Mouse (Mus musculus): ENCODE measurements around the gene Cdkl5. TPM values are rescaled to one million over a fixed set of nuclear protein-coding genes. Genes with fewer than 3 reads are reported as not detected.

Cdkl5 gene
- polyA plus RNA-seq, 1 experiment from 2014 or later = 3.9 TPM

GRCm38 (mm10) chrX:160905913-160906312 is 88.6 kb downstream of the Cdkl5 start:
- Histone ChIP-seq H3K27me3 (peaks cover 42% of the 10 kb centered on the region; the same call in 1 of the 2 replicates), H3K4me1 (replicated peaks) (no peaks in the 10 kb centered on the region), H3K4me2 (replicated peaks) (no peak overlapping the region), H3K4me3 (replicated peaks) (no peak overlapping the region), H3K9ac (replicated peaks) (no peak overlapping the region), H3K9me3 (no peaks in the 10 kb centered on the region), H3K27ac (no peak overlapping the region), H3K36me3 (no peaks in the 10 kb centered on the region)
- no peak for ATAC-seq
- 84% methylated on average over 4 of the region's 4 CpGs for WGBS

- Histone ChIP-seq H3K4me3 (replicated peaks) (no peak overlapping the region), H3K4me1 (replicated peaks) (no peaks in the 10 kb centered on the region), H3K27me3 (peaks cover 36% of the 10 kb centered on the region; the same call in 1 of the 2 replicates), H3K36me3 (no peaks in the 10 kb centered on the region), H3K9me3 (no peaks in the 10 kb centered on the region), H3K27ac (no peak overlapping the region), H3K4me2 (replicated peaks) (no peak overlapping the region), H3K9ac (replicated peaks) (no peak overlapping the region)
- ATAC-seq = no peak
- WGBS = 62% methylated on average over 2 of the region's 2 CpGs
Measured at GRCm38 (mm10) chrX:160905041-160905678, 89.3 kb downstream of the Cdkl5 start.

GRCm38 (mm10) chrX:160901118-160901517 is 93.4 kb downstream of the Cdkl5 start:
- Histone ChIP-seq H3K9me3 (no peaks in the 10 kb centered on the region), H3K9ac (replicated peaks) (no peak overlapping the region), H3K4me3 (replicated peaks) (no peak overlapping the region), H3K4me2 (replicated peaks) (no peak overlapping the region), H3K27me3 (peaks cover 23% of the 10 kb centered on the region; the same call in 1 of the 2 replicates), H3K4me1 (replicated peaks) (no peaks in the 10 kb centered on the region), H3K27ac (no peak overlapping the region), H3K36me3 (no peaks in the 10 kb centered on the region)
- WGBS = 94% methylated on average over 2 of the region's 2 CpGs
- ATAC-seq = no peak

GRCm38 (mm10) chrX:160892077-160892476 is 102.4 kb downstream of the Cdkl5 start:
- ATAC-seq = no peak
- no peaks in the 10 kb centered on the region for H3K36me3 ChIP-seq
- no peaks in the 10 kb centered on the region for H3K4me1 ChIP-seq (replicated peaks)
- no peaks in the 10 kb centered on the region for H3K9me3 ChIP-seq
- H3K4me2 ChIP-seq (replicated peaks) = no peak overlapping the region
- no peak overlapping the region for H3K27ac ChIP-seq
- peaks cover 16% of the 10 kb centered on the region; the same call in 1 of the 2 replicates for H3K27me3 ChIP-seq
- 77% methylated on average over 1 of the region's 1 CpGs for WGBS
- no peak overlapping the region for H3K9ac ChIP-seq (replicated peaks)
- no peak overlapping the region for H3K4me3 ChIP-seq (replicated peaks)

GRCm38 (mm10) chrX:160886301-160886700 is 108.2 kb downstream of the Cdkl5 start:
- ATAC-seq = no peak
- 70% methylated on average over 2 of the region's 2 CpGs for WGBS

GRCm38 (mm10) chrX:160866576-160866975 is 127.9 kb downstream of the Cdkl5 start:
- no peaks in the 10 kb centered on the region for H3K9me3 ChIP-seq
- no peak overlapping the region for H3K4me3 ChIP-seq (replicated peaks)
- 93% methylated on average over 4 of the region's 4 CpGs for WGBS
- peaks cover 38% of the 10 kb centered on the region for H3K27me3 ChIP-seq
- no peak for ATAC-seq
- H3K36me3 ChIP-seq = no peaks in the 10 kb centered on the region
- H3K27ac ChIP-seq = no peak overlapping the region
- peaks cover 5% of the 10 kb centered on the region; the same call in 1 of the 2 replicates for H3K4me1 ChIP-seq (replicated peaks)
- no peak overlapping the region for H3K9ac ChIP-seq (replicated peaks)
- no peak overlapping the region for H3K4me2 ChIP-seq (replicated peaks)

More at GRCm38 (mm10) chrX:160886301-160886700, 108.2 kb downstream of the Cdkl5 start:
- no peaks in the 10 kb centered on the region for H3K9me3 ChIP-seq
- H3K36me3 ChIP-seq = no peaks in the 10 kb centered on the region
- no peak overlapping the region for H3K9ac ChIP-seq (replicated peaks)
- H3K4me1 ChIP-seq (replicated peaks) = no peaks in the 10 kb centered on the region
- peaks cover 38% of the 10 kb centered on the region for H3K27me3 ChIP-seq
- H3K4me2 ChIP-seq (replicated peaks) = no peak overlapping the region
- no peak overlapping the region for H3K27ac ChIP-seq
- no peak overlapping the region for H3K4me3 ChIP-seq (replicated peaks)

- WGBS = 37% methylated on average over 4 of the region's 4 CpGs
- Histone ChIP-seq H3K27ac (no peak overlapping the region), H3K4me1 (replicated peaks) (peaks cover 5% of the 10 kb centered on the region; the same call in 1 of the 2 replicates), H3K9ac (replicated peaks) (no peak overlapping the region), H3K4me2 (replicated peaks) (no peak overlapping the region), H3K9me3 (no peaks in the 10 kb centered on the region), H3K36me3 (no peaks in the 10 kb centered on the region), H3K4me3 (replicated peaks) (no peak overlapping the region), H3K27me3 (peaks cover 29% of the 10 kb centered on the region)
- peak; percentile 72 for ATAC-seq
Measured at GRCm38 (mm10) chrX:160865022-160865421, 129.5 kb downstream of the Cdkl5 start.

GRCm38 (mm10) chrX:160863689-160864383 is 130.7 kb downstream of the Cdkl5 start:
- H3K27me3 ChIP-seq = peaks cover 26% of the 10 kb centered on the region
- H3K27ac ChIP-seq = peak overlapping the region; percentile 64
- ATAC-seq = 0 out of 2 replicates have a peak, but pooled peaks have one; percentile 37
- no peak overlapping the region for H3K4me2 ChIP-seq (replicated peaks)
- H3K36me3 ChIP-seq = no peaks in the 10 kb centered on the region
- H3K4me3 ChIP-seq (replicated peaks) = no peak overlapping the region
- H3K9ac ChIP-seq (replicated peaks) = no peak overlapping the region
- H3K4me1 ChIP-seq (replicated peaks) = peaks cover 5% of the 10 kb centered on the region; the same call in 1 of the 2 replicates
- H3K9me3 ChIP-seq = no peaks in the 10 kb centered on the region
- WGBS = 40% methylated on average over 4 of the region's 4 CpGs

- 85% methylated on average over 7 of the region's 7 CpGs for WGBS
- Histone ChIP-seq H3K4me3 (replicated peaks) (no peak overlapping the region), H3K27me3 (peaks cover 55% of the 10 kb centered on the region; the same call in 1 of the 2 replicates), H3K4me1 (replicated peaks) (no peaks in the 10 kb centered on the region), H3K27ac (no peak overlapping the region), H3K9ac (replicated peaks) (no peak overlapping the region), H3K4me2 (replicated peaks) (no peak overlapping the region), H3K36me3 (0 out of 2 replicates have a peak, but pooled peaks cover 3% of the 10 kb centered on the region), H3K9me3 (no peaks in the 10 kb centered on the region)
- no peak for ATAC-seq
Measured at GRCm38 (mm10) chrX:160808226-160808625, 186.3 kb downstream of the Cdkl5 start.

GRCm38 (mm10) chrX:160804409-160805150 is 189.9 kb downstream of the Cdkl5 start:
- no peak overlapping the region for H3K4me2 ChIP-seq (replicated peaks)

GRCm38 (mm10) chrX:160794920-160795319 is 199.6 kb downstream of the Cdkl5 start:
- 77% methylated on average over 4 of the region's 4 CpGs for WGBS
- H3K4me1 ChIP-seq (replicated peaks) = no peaks in the 10 kb centered on the region
- H3K27ac ChIP-seq = no peak overlapping the region
- no peak overlapping the region for H3K9ac ChIP-seq (replicated peaks)
- H3K36me3 ChIP-seq = no peaks in the 10 kb centered on the region
- no peak overlapping the region for H3K4me2 ChIP-seq (replicated peaks)
- no peak overlapping the region for H3K4me3 ChIP-seq (replicated peaks)
- peaks cover 23% of the 10 kb centered on the region for H3K27me3 ChIP-seq
- no peaks in the 10 kb centered on the region for H3K9me3 ChIP-seq
- ATAC-seq = no peak

More at GRCm38 (mm10) chrX:160804409-160805150, 189.9 kb downstream of the Cdkl5 start:
- H3K27ac ChIP-seq = no peak overlapping the region
- H3K9ac ChIP-seq (replicated peaks) = no peak overlapping the region
- no peak for ATAC-seq
- H3K36me3 ChIP-seq = no peaks in the 10 kb centered on the region
- no peaks in the 10 kb centered on the region for H3K4me1 ChIP-seq (replicated peaks)
- no peaks in the 10 kb centered on the region for H3K9me3 ChIP-seq
- H3K4me3 ChIP-seq (replicated peaks) = no peak overlapping the region
- WGBS = 85% methylated on average over 4 of the region's 4 CpGs
- peaks cover 61% of the 10 kb centered on the region for H3K27me3 ChIP-seq

GRCm38 (mm10) chrX:160782276-160782675 is 212.2 kb downstream of the Cdkl5 start:
- 80% methylated on average over 5 of the region's 5 CpGs for WGBS
- Histone ChIP-seq H3K4me3 (replicated peaks) (no peak overlapping the region), H3K4me1 (replicated peaks) (no peaks in the 10 kb centered on the region), H3K27ac (no peak overlapping the region), H3K9ac (replicated peaks) (no peak overlapping the region), H3K9me3 (no peaks in the 10 kb centered on the region), H3K27me3 (peaks cover 23% of the 10 kb centered on the region), H3K4me2 (replicated peaks) (no peak overlapping the region), H3K36me3 (no peaks in the 10 kb centered on the region)
- no peak for ATAC-seq
